Mouse (Mus musculus) heart, embryonic 16.5 days (tissue): ENCODE data around the gene Mybpc3. TPM values are rescaled to one million over a fixed set of nuclear protein-coding genes. Genes with fewer than 3 reads are reported as not detected.
A peak's percentile ranks its signal among the peaks of the same experiment; 100 is the strongest.

Experiments
- ATAC-seq: fragments of 200-750 bp; cut with Nextera tagmentation; replicated peaks from 2 replicates; pipeline ENCODE4 v1.8.0; 2017; ENCODE audit warnings: moderate number of reproducible peaks; ENCODE audit not compliant: insufficient read depth, low FRiP score; ENCODE audit errors: extremely low read depth
- H3K27ac ChIP-seq: fragments of 300-500 bp; sonication (generic); 2 replicates; pipeline ENCODE4 v1.5.1; 2014; ENCODE audit warnings: mild to moderate bottlenecking, low read length, control low read depth, moderate library complexity
- H3K27me3 ChIP-seq: fragments of 300-500 bp; sonication (generic); 2 replicates; pipeline ENCODE4 v1.6.1; 2014; ENCODE audit warnings: low read length, mixed read lengths; ENCODE audit not compliant: control insufficient read depth, insufficient read depth
- H3K36me3 ChIP-seq: fragments of 300-500 bp; sonication (generic); 2 replicates; pipeline ENCODE4 v1.6.1; 2014; ENCODE audit not compliant: control insufficient read depth, insufficient read depth
- H3K4me1 ChIP-seq: fragments of 300-500 bp; sonication (generic); 2 replicates; pipeline ENCODE4 v1.6.1; 2014; ENCODE audit warnings: low read length, mixed read lengths; ENCODE audit not compliant: control insufficient read depth, insufficient read depth
- H3K4me2 ChIP-seq: fragments of 300-500 bp; sonication (generic); 2 replicates; pipeline ENCODE4 v1.6.1; 2014; ENCODE audit warnings: low read depth, mild to moderate bottlenecking, control low read depth, low read length
- H3K4me3 ChIP-seq: fragments of 300-500 bp; sonication (generic); 2 replicates; pipeline ENCODE4 v1.5.1; 2014; ENCODE audit warnings: mild to moderate bottlenecking, control low read depth, low read length
- H3K9ac ChIP-seq: fragments of 300-500 bp; sonication (generic); 2 replicates; pipeline ENCODE4 v1.6.1; 2014; ENCODE audit warnings: low read length, control low read depth
- H3K9me3 ChIP-seq: fragments of 300-500 bp; sonication (generic); replicated peaks from 2 replicates; pipeline ENCODE4 v1.6.1; 2016; ENCODE audit warnings: low read length; ENCODE audit not compliant: control insufficient read depth
- WGBS: fragments of 180-500 bp; shearing (Covaris S2); extraction: QIAGEN DNeasy Blood & Tissue Kit; methylation state at CpG from one replicate; pipeline ENCODE4 v1.1.7; 2014; 5-methylcytosine and 5-hydroxymethylcytosine counted together
- polyA plus RNA-seq: library from polyadenylated mRNA; unstranded; fragments of >200 nt; fragmentation: Nextera tagmentation; extraction: Ambion mirVana; gene quantifications from 2 replicates; pipeline ENCODE4 v1.2.1, GENCODE M21; 2015

Gene Mybpc3
- polyA plus RNA-seq, 1 experiment from 2014 or later = 1,022 TPM

DNA sequence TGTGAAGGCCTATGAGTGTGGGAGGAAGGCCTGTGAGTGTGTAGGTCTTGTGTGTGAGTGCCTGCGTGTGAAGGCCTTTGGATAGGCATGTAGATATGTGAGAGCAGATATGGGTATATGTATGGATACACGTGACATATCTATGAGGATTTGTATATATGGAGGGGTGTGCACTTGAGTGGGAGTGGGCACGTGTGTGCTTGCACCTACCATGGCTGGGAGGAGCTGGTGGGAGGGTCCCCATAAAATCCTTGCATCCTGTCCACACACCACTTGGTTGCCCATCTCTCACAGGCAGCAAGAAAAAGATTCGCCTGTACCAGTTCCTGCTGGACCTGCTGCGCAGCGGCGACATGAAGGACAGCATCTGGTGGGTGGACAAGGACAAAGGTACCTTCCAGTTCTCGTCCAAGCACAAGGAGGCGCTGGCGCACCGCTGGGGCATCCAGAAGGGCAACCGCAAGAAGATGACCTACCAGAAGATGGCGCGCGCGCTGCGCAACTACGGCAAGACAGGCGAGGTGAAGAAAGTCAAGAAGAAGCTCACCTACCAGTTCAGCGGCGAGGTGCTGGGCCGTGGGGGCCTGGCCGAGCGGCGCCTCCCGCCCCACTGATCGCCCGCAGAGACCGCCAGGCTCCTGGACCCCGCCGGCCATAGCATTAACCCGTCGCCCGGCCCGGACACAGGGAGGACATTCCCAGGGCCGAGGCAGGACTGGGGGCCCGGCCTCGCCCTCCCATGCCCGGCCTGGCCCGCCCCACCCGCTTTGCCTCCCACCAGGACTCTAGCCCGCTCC lies 3.0 kb upstream of the Mybpc3 start:
- Histone ChIP-seq H3K27me3 (no peaks in the 10 kb centered on the region), H3K4me2 (peak overlapping the region; percentile 85), H3K4me3 (peak overlapping the region; percentile 51), H3K4me1 (peaks cover 22% of the 10 kb centered on the region), H3K36me3 (no peaks in the 10 kb centered on the region), H3K9me3 (no peaks in the 10 kb centered on the region), H3K9ac (peak overlapping the region; percentile 82), H3K27ac (peak overlapping the region; percentile 39; the same call in 1 of the 2 replicates)
- peak; percentile 15 for ATAC-seq
- 14% methylated on average over 42 of the region's 42 CpGs for WGBS

DNA sequence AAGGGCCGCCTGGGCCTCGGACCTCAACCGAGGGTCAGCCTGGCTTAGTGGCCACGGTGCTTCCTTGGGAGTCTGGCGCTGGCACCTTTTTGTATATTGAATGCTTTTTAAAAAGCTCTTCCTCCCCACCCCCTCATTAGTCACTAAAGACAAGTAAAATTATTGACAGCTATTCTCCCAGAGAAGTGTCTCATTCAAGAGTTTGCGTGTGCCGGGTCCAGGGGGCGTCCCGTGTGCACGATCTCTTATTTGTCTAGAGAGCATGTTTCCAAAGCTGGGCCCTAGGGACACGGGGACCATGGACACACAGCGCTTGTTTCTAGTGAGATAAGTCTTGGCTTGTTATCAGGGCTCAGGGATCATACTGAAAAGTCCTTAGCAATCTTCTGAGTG lies 2.4 kb upstream of the Mybpc3 start:
- peak overlapping the region; percentile 85 for H3K4me2 ChIP-seq
- peak overlapping the region; percentile 39; the same call in 1 of the 2 replicates for H3K27ac ChIP-seq
- H3K27me3 ChIP-seq = no peaks in the 10 kb centered on the region
- WGBS = 25% methylated on average over 12 of the region's 12 CpGs
- H3K9me3 ChIP-seq = no peaks in the 10 kb centered on the region
- peak overlapping the region; percentile 51 for H3K4me3 ChIP-seq
- H3K4me1 ChIP-seq = peaks cover 22% of the 10 kb centered on the region
- no peaks in the 10 kb centered on the region for H3K36me3 ChIP-seq
- no peak for ATAC-seq
- peak overlapping the region; percentile 82 for H3K9ac ChIP-seq

DNA sequence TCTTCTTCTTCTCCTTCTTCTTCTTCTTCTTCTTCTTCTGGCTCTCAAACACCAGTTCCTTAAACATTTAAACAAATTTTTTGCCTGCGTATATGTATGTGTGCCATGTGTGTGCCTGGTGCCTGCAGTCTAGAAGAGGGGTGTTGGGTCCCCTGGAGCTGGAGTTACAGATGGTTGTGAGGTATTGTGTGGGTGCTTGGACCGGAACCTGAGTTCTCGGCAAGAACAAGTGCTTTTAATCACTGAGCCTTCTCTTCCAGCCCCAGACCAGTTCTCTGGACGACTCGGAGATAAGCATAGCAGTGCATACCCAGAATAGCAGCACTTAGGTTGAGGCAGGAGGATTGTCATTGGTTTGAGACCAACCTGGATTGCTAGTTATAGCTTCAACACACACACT lies 1.1 kb upstream of the Mybpc3 start:
- Histone ChIP-seq H3K4me1 (peaks cover 25% of the 10 kb centered on the region), H3K9ac (no peak overlapping the region), H3K4me3 (no peak overlapping the region; the same call in 1 of the 2 replicates), H3K27me3 (no peaks in the 10 kb centered on the region), H3K36me3 (no peaks in the 10 kb centered on the region), H3K27ac (peak overlapping the region; percentile 98), H3K4me2 (peak overlapping the region; percentile 61), H3K9me3 (no peaks in the 10 kb centered on the region)
- 38% methylated on average over 5 of the region's 5 CpGs for WGBS
- ATAC-seq = no peak

DNA sequence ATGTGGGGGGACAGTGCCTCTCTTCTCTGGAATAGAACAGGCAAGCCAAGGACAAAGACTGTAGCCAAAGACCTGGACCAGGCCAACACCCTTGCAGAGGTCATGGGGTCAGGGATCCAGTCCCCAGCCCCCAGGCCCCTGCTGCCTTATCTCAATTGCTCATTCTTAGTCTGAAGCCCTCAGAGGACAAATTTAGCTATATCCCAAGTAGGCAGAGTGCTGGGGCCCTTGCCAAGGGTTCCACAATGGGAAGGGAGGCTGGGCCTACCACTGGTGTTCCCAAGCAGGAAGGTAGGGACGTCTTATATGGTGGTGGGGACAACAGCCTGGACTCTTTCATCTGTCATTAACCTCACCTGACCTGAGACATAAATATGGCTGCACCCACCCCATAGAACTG lies 703 bp downstream of the Mybpc3 start:
- H3K27ac ChIP-seq = peak overlapping the region; percentile 98
- peak overlapping the region; percentile 61 for H3K4me2 ChIP-seq
- peak; percentile 71 for ATAC-seq
- H3K9ac ChIP-seq = peak overlapping the region; percentile 77
- H3K4me3 ChIP-seq = peak overlapping the region; percentile 60
- 18% methylated on average over 1 of the region's 1 CpGs for WGBS
- H3K9me3 ChIP-seq = no peaks in the 10 kb centered on the region
- H3K27me3 ChIP-seq = no peaks in the 10 kb centered on the region
- H3K4me1 ChIP-seq = peaks cover 29% of the 10 kb centered on the region
- peaks cover 10% of the 10 kb centered on the region for H3K36me3 ChIP-seq

DNA sequence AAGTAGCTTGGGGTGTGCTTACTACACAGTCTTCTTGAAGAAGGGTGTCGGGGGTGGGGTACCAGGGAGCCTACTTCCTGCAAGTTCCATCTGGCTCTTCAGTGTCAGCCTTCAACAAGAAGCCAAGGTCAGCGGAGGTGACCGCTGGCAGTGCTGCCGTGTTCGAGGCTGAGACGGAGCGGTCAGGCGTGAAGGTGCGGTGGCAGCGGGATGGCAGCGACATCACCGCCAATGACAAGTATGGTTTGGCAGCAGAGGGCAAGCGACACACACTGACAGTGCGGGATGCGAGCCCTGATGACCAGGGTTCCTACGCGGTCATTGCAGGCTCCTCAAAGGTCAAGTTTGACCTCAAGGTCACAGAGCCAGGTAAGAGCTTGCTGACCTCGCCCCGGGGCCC lies 1.1 kb downstream of the Mybpc3 start:
- ATAC-seq = no peak
- Histone ChIP-seq H3K27ac (peak overlapping the region; percentile 98), H3K9ac (peak overlapping the region; percentile 77), H3K9me3 (no peaks in the 10 kb centered on the region), H3K4me3 (peak overlapping the region; percentile 60), H3K4me1 (peaks cover 30% of the 10 kb centered on the region), H3K4me2 (peak overlapping the region; percentile 83), H3K36me3 (peaks cover 11% of the 10 kb centered on the region), H3K27me3 (no peaks in the 10 kb centered on the region)
- 54% methylated on average over 19 of the region's 19 CpGs for WGBS

DNA sequence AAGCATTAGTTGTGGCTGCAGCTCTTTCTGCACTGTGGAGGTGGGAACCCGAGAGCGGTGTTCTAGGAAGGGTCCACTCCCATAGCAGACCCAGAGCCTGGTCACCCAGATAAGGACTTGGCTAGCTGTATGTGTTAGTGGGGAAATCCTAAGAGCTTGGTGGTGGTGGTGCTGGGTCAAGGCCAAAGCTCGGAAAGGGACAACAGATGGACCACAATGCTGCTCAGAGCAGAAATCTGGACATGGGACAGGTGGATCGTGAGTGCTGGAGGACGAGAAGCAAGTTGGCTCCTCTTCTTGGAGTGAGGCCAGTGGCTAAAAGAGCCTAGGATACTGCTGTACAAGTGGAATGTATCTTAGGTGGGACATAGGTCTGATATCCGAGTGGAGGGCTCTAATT lies 1.6 kb downstream of the Mybpc3 start:
- no peaks in the 10 kb centered on the region for H3K9me3 ChIP-seq
- H3K9ac ChIP-seq = peak overlapping the region; percentile 77
- peak overlapping the region; percentile 83 for H3K4me2 ChIP-seq
- peaks cover 33% of the 10 kb centered on the region for H3K4me1 ChIP-seq
- no peak for ATAC-seq
- peak overlapping the region; percentile 60 for H3K4me3 ChIP-seq
- 34% methylated on average over 6 of the region's 6 CpGs for WGBS
- peaks cover 11% of the 10 kb centered on the region for H3K36me3 ChIP-seq
- H3K27me3 ChIP-seq = no peaks in the 10 kb centered on the region
- peak overlapping the region; percentile 98 for H3K27ac ChIP-seq

DNA sequence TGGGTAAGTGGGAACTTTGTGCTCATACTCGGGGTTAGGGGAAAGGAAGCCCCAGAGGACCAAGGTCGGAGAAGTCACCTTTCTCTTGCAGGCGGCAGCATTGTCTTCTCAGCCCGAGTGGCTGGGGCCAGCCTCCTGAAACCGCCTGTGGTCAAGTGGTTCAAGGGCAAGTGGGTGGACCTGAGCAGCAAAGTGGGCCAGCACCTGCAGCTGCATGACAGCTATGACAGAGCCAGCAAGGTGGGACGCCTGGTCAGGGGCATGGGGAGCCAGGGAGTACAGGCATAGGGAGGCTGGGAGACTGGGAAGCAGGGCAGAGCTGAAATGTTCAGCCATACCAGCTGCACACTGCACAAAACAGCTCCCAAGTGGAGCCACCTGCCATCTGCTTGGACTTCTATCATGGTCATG lies 2.3 kb downstream of the Mybpc3 start:
- H3K27me3 ChIP-seq = no peaks in the 10 kb centered on the region
- peaks cover 14% of the 10 kb centered on the region for H3K36me3 ChIP-seq
- WGBS = 30% methylated on average over 6 of the region's 6 CpGs
- peak overlapping the region; percentile 98 for H3K27ac ChIP-seq
- peak overlapping the region; percentile 77 for H3K9ac ChIP-seq
- no peaks in the 10 kb centered on the region for H3K9me3 ChIP-seq
- H3K4me3 ChIP-seq = peak overlapping the region; percentile 60
- H3K4me2 ChIP-seq = peak overlapping the region; percentile 83
- H3K4me1 ChIP-seq = peaks cover 36% of the 10 kb centered on the region
- ATAC-seq = no peak

DNA sequence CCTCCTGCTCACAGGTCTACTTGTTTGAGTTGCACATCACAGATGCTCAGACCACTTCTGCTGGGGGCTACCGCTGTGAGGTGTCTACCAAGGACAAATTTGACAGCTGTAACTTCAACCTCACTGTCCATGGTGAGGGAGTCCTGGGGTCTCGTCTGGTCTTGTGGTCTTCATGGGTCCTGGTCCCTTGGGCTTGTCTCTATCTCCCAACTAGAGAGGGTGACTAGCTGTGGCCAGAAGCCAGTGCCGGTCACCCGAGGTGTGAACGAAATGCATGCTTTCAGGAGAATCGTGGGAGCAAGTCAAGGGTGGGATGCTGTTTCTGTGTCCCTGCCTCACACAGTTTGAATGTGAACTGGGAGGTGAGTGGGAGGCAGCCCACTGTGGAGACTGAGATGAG lies 3.1 kb downstream of the Mybpc3 start:
- peak overlapping the region; percentile 60 for H3K4me3 ChIP-seq

DNA sequence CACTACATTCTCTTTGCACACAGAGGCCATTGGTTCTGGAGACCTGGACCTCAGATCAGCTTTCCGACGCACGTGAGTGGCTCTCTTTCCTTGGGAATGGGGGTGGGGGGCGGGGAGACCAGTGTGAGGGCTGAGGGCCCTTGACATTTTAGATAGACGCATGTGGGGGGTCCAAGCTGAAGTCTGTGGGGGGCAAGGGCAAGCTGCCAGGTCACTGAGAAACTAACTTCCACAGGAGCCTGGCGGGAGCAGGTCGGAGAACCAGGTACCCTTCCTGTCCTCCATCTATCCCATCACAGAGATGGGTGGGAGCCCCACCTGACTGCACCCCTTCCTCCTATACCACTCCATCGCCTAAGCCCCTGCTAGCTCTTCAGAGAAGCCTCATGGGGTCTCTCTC lies 3.6 kb downstream of the Mybpc3 start:
- peak overlapping the region; percentile 77 for H3K9ac ChIP-seq
- ATAC-seq = no peak
- peak overlapping the region; percentile 60 for H3K4me3 ChIP-seq
- H3K4me2 ChIP-seq = peak overlapping the region; percentile 83
- peaks cover 31% of the 10 kb centered on the region for H3K4me1 ChIP-seq
- H3K27ac ChIP-seq = peak overlapping the region; percentile 98
- H3K9me3 ChIP-seq = no peaks in the 10 kb centered on the region
- 32% methylated on average over 8 of the region's 8 CpGs for WGBS
- no peaks in the 10 kb centered on the region for H3K27me3 ChIP-seq
- H3K36me3 ChIP-seq = peaks cover 20% of the 10 kb centered on the region

More for the DNA sequence above, 3.1 kb downstream of the Mybpc3 start:
- H3K36me3 ChIP-seq = peaks cover 20% of the 10 kb centered on the region
- ATAC-seq = no peak
- H3K9ac ChIP-seq = peak overlapping the region; percentile 77
- peak overlapping the region; percentile 98 for H3K27ac ChIP-seq
- WGBS = 52% methylated on average over 6 of the region's 6 CpGs
- H3K9me3 ChIP-seq = no peaks in the 10 kb centered on the region
- H3K4me2 ChIP-seq = peak overlapping the region; percentile 83
- peaks cover 32% of the 10 kb centered on the region for H3K4me1 ChIP-seq
- no peaks in the 10 kb centered on the region for H3K27me3 ChIP-seq
